Mouse (Mus musculus) megakaryocyte-erythroid progenitor cell, adult 5 weeks (primary cell): ENCODE results near the gene Pgpep1. TPM values are rescaled to one million over a fixed set of nuclear protein-coding genes. Genes with fewer than 3 reads are reported as not detected.

Experiments used
- polyA plus RNA-seq: library from polyadenylated mRNA; stranded (reverse); fragments of >175 nt; gene quantifications from 2 replicates; pipeline ENCODE4 v1.2.3, GENCODE M21; 2012

Pgpep1 gene
- polyA plus RNA-seq: 1.8 and 2.6 TPM in 2 replicates

DNA sequence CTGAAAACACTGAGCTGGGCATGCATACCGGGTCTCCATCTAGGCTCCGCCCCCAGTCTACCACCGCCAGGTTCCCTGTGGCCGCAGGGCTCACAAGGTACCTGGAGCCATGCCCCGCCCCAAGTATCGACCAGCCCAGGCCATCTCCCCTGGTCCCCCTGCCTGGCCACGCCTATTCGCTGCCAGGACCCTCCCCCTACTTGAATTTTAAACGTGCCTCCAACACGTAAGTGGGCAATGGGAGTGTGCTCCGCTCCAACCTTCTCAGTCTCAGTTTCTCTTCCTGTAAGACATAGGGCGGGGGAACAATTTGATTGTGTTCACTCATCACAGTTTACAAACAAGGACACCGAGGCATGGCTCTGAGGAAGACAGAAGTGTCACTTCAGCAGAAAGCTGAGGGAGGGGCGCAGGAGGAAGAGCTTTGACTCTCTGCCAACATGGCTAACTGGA lies at the start of gene Pgpep1:
Pgpep1 (minus strand) TSS at position 116 of the 453 bp plus-strand sequence.

DNA sequence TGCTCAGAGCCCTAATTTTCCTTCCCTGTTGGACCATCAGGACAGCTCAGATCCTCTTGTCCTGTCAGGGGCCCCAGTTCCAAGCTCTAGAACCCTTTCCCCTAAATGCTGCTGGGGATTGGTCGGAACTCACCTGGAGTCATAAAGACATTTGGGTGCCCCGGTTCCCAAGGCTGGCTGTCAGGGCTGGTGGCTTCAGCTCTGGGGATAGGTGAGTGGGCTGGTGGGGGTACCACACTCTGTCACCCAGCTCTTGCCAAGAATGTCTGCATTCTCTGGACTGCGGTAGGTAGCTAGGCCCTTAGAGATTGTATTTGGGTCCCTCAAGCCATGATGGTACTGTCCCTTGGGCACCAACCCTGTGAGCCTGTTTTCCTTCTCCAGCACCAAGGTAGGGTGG lies 43.1 kb upstream of the Pgpep1 start, which contains the start of gene Iqcn:
Iqcn (plus strand) TSS at position 171 of the 400 bp plus-strand sequence.

DNA sequence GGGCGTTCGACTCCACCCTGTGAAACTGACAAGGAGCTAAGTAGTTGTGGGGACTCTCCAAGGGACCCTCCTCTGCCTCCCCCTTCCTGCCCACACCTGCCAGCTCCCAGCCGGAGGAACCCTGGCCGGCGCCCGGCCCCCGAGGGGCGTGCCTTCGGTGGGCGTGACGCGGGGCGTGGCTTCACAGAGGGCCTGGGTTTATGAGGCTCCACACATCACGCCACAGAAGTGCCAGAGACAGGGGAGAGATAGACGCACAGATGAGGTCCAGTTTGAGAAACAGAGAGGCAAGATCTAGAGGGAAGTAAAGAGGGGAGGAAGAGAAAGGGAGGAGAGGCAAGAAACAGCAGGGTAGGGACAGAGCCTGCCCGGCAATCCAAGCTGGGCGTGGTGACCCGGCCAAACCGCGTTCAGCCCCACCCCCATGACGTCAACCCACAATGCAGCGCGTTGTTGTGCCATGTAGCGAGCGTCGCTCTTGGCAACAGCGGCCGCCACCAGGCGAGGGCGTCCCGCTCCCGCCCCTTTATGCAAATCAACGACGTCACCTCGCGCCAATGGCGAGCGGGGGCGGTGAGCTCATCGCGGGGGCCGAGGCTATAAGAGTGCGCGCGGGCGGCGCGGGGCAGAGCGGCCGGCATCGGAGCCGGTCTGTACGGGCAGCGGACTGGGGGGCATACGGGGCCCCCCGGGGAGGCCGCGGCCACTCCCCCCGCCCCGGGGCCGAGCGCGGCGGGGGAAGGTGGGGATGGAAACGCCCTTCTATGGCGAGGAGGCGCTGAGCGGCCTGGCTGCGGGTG lies 38.3 kb upstream of the Pgpep1 start, which contains the start of gene Jund:
Jund (plus strand) TSS at position 640 of the 800 bp plus-strand sequence.

DNA sequence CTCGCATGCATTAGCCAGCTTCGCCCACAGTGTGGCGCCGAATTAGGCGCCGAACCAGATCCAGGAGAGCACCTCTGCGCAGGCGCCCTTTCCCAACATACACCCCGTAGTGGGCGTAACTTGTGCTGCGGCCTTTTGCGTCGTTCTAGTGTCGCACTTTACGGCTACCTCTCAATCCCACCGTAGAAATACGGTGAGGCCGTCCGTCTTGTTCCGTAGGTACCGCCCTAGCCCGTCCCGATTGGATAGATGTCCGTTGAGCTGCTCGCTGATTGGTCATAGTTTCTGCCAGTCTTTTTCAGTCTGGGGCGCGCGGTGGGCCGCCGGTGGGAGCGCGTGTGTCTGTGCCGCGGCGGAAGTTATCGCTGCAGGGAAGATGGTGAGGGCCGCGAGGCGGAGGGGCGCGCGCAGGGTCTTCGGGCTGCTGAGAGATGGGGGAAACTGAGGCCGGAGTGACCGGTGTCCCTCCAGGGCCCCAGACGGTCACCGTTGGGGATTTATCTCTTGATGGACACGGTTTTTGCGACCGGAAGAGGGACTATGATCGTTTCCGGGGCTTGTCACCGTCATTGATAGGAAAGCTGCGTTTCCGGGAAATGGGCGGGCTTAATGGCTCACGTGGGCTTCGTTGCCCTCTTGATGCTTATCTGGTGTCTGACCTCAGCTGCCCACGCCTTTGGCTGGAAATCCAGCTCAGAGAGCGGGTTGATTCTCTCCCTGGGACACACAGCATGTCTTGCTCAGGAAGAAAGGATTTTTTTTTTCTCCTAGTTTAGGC lies 13.1 kb upstream of the Pgpep1 start, which contains the start of gene Lsm4:
Lsm4 (plus strand) TSS at position 170 of the 778 bp plus-strand sequence.

DNA sequence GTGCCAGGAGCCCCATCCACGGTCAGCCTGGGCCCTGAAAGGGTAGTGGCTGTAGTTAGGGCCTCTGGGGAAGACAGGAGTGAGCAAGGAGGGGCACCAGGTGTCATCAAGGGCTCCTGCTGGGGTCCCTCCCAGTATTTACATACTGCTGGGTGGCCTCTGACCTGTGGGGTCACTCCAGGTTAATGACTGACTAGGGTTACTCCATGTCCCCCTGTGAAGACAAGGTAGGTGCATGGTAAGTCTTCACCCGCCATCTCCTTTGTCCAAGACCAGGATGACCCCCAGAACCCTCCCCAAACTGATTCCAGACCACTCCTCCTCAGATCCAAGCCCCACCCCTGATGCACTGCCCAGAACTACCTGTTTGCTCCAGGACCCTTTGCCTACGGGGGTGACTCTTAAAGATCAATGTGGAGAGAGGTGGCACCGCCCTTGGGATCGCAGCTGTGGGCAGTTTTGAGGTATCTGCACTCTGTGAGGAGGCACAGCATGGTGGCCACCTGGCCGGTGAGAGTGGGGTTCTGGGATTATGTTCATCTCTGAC lies 27.8 kb downstream of the Pgpep1 start, which contains the start of gene Gdf15:
Gdf15 (minus strand) TSS at position 111 of the 547 bp plus-strand sequence.

DNA sequence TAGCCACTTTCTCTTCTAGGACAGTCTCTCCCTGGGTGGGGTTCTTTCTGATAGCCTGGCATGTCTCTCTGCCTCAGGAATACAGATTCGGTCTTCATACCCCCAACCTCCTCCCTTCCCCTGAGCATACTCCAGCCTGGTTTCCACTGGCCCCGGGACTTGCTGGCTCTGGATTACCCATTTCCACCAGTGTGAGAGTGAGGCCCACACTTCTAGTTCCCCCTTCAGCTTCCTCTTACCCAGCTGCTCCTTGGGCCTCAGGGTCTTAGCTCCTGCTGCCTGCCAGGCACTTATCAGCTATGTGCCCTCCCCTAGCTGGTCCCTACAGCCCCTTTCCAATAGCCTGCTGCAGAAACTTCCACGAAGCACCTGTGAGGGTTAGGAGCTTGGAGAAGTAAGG lies 44.3 kb downstream of the Pgpep1 start, which contains the start of gene Lrrc25:
Lrrc25 (plus strand) TSS at position 262 of the 400 bp plus-strand sequence.

DNA sequence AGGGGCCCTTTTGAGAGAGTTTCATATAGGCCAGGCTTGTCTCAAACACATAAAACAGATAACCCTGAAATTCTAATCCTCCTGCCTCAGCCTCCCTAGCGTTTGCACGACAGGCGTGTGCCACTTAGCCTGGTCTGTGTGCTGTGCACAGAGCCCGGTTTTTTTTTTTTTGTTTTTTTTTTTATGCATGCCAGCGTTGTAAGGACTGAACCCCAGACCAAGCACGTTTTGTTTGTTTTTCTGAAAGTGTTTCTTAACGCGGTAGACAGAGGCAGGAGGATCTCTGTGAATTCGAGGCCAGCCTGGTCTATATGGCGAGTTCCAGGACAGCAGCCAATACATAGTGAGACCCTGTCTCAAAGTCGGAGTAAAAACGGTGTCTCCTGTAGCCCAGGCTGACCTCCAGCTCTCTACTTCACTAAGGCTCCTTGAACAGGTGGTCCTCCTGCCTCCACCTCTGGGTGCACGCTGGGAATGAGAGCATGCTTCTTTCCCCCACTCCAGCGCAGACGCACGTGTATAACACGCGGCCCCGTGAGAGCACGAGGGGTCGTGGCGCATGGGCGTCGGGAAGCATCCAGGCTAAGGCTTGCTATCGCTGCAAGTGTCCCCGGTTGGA lies 51.3 kb downstream of the Pgpep1 start, which contains the start of gene Ssbp4:
Ssbp4 (minus strand) TSS at position 124 of the 619 bp plus-strand sequence.

Other genes starting within 250 kb of the Pgpep1 start
- gene Crtc1, start 220.8 kb downstream of the Pgpep1 start, polyA plus RNA-seq: 24.5 and 27.2 TPM in 2 replicates
- 5.9 and 6.5 TPM in 2 replicates for gene Klhl26, start 183.4 kb downstream of the Pgpep1 start, polyA plus RNA-seq
- gene Tmem59l, start 173.0 kb downstream of the Pgpep1 start, polyA plus RNA-seq: 0.12 and 0.15 TPM in 2 replicates
- 0.46 and 1.1 TPM in 2 replicates for gene Crlf1, start 167.2 kb downstream of the Pgpep1 start, polyA plus RNA-seq
- 205 and 212 TPM in 2 replicates for gene Rex1bd, start 153.6 kb downstream of the Pgpep1 start, polyA plus RNA-seq
- 969 and 1,011 TPM in 2 replicates for gene Uba52, start 149.6 kb downstream of the Pgpep1 start, polyA plus RNA-seq
- 975 and 1,046 TPM in 2 replicates for gene Fkbp8, start 132.7 kb downstream of the Pgpep1 start, polyA plus RNA-seq
- 60.7 and 64.0 TPM in 2 replicates for gene Kxd1, start 132.4 kb downstream of the Pgpep1 start, polyA plus RNA-seq
- gene Ell, start 120.9 kb downstream of the Pgpep1 start, polyA plus RNA-seq: 51.7 and 61.3 TPM in 2 replicates
- 264 and 274 TPM in 2 replicates for gene Isyna1, start 66.0 kb downstream of the Pgpep1 start, polyA plus RNA-seq
- gene Ssbp4, start 51.5 kb downstream of the Pgpep1 start, polyA plus RNA-seq: 1,201 and 1,308 TPM in 2 replicates
- 11.8 and 21.0 TPM in 2 replicates for gene Lrrc25, start 44.2 kb downstream of the Pgpep1 start, polyA plus RNA-seq
- 13.6 and 15.1 TPM in 2 replicates for gene Gdf15, start 27.9 kb downstream of the Pgpep1 start, polyA plus RNA-seq
- gene Lsm4, start 12.9 kb upstream of the Pgpep1 start, polyA plus RNA-seq: 583 and 668 TPM in 2 replicates
- gene Jund, start 38.6 kb upstream of the Pgpep1 start, polyA plus RNA-seq: 3,053 and 3,449 TPM in 2 replicates
- gene Iqcn, start 43.1 kb upstream of the Pgpep1 start, polyA plus RNA-seq: 0.71 and 1.9 TPM in 2 replicates
- 0.15 TPM in 1 of 2 replicates, not detected in the other for gene Gm3336, start 58.2 kb upstream of the Pgpep1 start, polyA plus RNA-seq
- gene Pde4c, start 63.3 kb upstream of the Pgpep1 start, polyA plus RNA-seq: 3.5 and 3.6 TPM in 2 replicates
- gene Rab3a, start 94.3 kb upstream of the Pgpep1 start, polyA plus RNA-seq: 7.4 and 8.1 TPM in 2 replicates
- gene Mpv17l2, start 100.6 kb upstream of the Pgpep1 start, polyA plus RNA-seq: 75.0 and 90.1 TPM in 2 replicates
- 69.9 and 78.3 TPM in 2 replicates for gene Pik3r2, start 116.3 kb upstream of the Pgpep1 start, polyA plus RNA-seq
- gene Mast3, start 144.7 kb upstream of the Pgpep1 start, polyA plus RNA-seq: 424 and 485 TPM in 2 replicates
- gene Il12rb1, start 148.1 kb upstream of the Pgpep1 start, polyA plus RNA-seq: 1.7 and 2.9 TPM in 2 replicates
- gene Arrdc2, start 179.3 kb upstream of the Pgpep1 start, polyA plus RNA-seq: 33.6 and 35.8 TPM in 2 replicates
- gene Kcnn1, start 202.9 kb upstream of the Pgpep1 start, polyA plus RNA-seq: 0.57 and 0.83 TPM in 2 replicates
- 198 and 237 TPM in 2 replicates for gene Ccdc124, start 213.5 kb upstream of the Pgpep1 start, polyA plus RNA-seq
- 0.14 and 0.16 TPM in 2 replicates for gene Slc5a5, start 232.4 kb upstream of the Pgpep1 start, polyA plus RNA-seq
- gene Rpl18a, start 237.0 kb upstream of the Pgpep1 start, polyA plus RNA-seq: 5,488 and 6,564 TPM in 2 replicates
- 112 and 120 TPM in 2 replicates for gene Map1s, start 245.5 kb upstream of the Pgpep1 start, polyA plus RNA-seq